Mouse (Mus musculus): ENCODE measurements around the gene Zc3h12d.

GRCm38 (mm10) chr10:7907151-7907550 lies 74.9 kb downstream of the Zc3h12d start:
- TF ChIP-seq CTCF (IDR thresholded peaks at IDR 0.05; ENCODE audit: borderline replicate concordance, insufficient read depth, low read depth, low read length): no peak
- no peak for TF ChIP-seq POLR2A (IDR thresholded peaks at IDR 0.05; ENCODE audit: borderline replicate concordance, insufficient read depth, low read length)

All from cerebellum, adult 2 months (tissue).